Mouse (Mus musculus) right cerebral cortex, postnatal 14 days (tissue): ENCODE results near the gene Arhgef17.

ENCODE experiments used
- DNase-seq: peaks from one replicate; pipeline ENCODE4 v3.0.0; 2022

Arhgef17 gene

GRCm38 (mm10) chr7:100938106-100938505 is 6.2 kb upstream of the Arhgef17 start:
- no peak for DNase-seq

- DNase-seq, result no peak
These were observed 5.6 kb upstream of the Arhgef17 start for GRCm38 (mm10) chr7:100937481-100937880.

GRCm38 (mm10) chr7:100933520-100933919 is 1.6 kb upstream of the Arhgef17 start:
- DNase-seq, result no peak

- DNase-seq, result peak; percentile 80
These were observed 637 bp upstream of the Arhgef17 start for GRCm38 (mm10) chr7:100932481-100933007.

GRCm38 (mm10) chr7:100931316-100931925 is 486 bp downstream of the Arhgef17 start:
- no peak for DNase-seq

GRCm38 (mm10) chr7:100930619-100931315 is 1.1 kb downstream of the Arhgef17 start:
- DNase-seq, result no peak

GRCm38 (mm10) chr7:100929639-100930303 is 2.1 kb downstream of the Arhgef17 start:
- no peak for DNase-seq

- DNase-seq, result no peak
These were observed 3.5 kb downstream of the Arhgef17 start for GRCm38 (mm10) chr7:100928456-100928855.

- DNase-seq, result no peak
These were observed 4.5 kb downstream of the Arhgef17 start for GRCm38 (mm10) chr7:100927287-100928000.

- DNase-seq, result no peak
These were observed 5.5 kb downstream of the Arhgef17 start for GRCm38 (mm10) chr7:100926311-100926923.

GRCm38 (mm10) chr7:100924674-100925445 is 7.0 kb downstream of the Arhgef17 start:
- no peak for DNase-seq

- DNase-seq, result no peak
These were observed 7.7 kb downstream of the Arhgef17 start for GRCm38 (mm10) chr7:100924200-100924599.

GRCm38 (mm10) chr7:100922907-100923306 is 9.0 kb downstream of the Arhgef17 start:
- DNase-seq, result no peak

GRCm38 (mm10) chr7:100921289-100921688 is 10.6 kb downstream of the Arhgef17 start:
- no peak for DNase-seq

- DNase-seq, result no peak
These were observed 12.1 kb downstream of the Arhgef17 start for GRCm38 (mm10) chr7:100919809-100920107.

- DNase-seq, result no peak
These were observed 12.7 kb downstream of the Arhgef17 start for GRCm38 (mm10) chr7:100919006-100919808.

- no peak for DNase-seq
These were observed 13.7 kb downstream of the Arhgef17 start for GRCm38 (mm10) chr7:100918176-100918575.

- DNase-seq, result no peak
These were observed 14.2 kb downstream of the Arhgef17 start for GRCm38 (mm10) chr7:100917751-100918150.

- DNase-seq, result no peak
These were observed 15.4 kb downstream of the Arhgef17 start for GRCm38 (mm10) chr7:100916526-100916925.

- no peak for DNase-seq
These were observed 16.7 kb downstream of the Arhgef17 start for GRCm38 (mm10) chr7:100915204-100915603.

- no peak for DNase-seq
These were observed 20.1 kb downstream of the Arhgef17 start for GRCm38 (mm10) chr7:100911791-100912190.
